Mouse (Mus musculus) adrenal gland, adult 2 months (tissue): ENCODE measurements around the gene F10. TPM values are rescaled to one million over a fixed set of nuclear protein-coding genes. Genes with fewer than 3 reads are reported as not detected.

Experiments
- DNase-seq: peaks from one replicate; pipeline ENCODE4 v3.0.0; 2021
- long read RNA-seq: library from polyadenylated mRNA; stranded (forward); transcript quantifications from one replicate; pipeline ENCODE4 v2.0.0, GENCODE M21; 2021
- polyA plus RNA-seq: library from polyadenylated mRNA; depleted of rRNA; stranded (reverse); fragments of >200 nt; gene quantifications from 2 replicates; pipeline ENCODE4 v1.2.3, GENCODE M21; 2012; rRNA removed
- total RNA-seq, 2 experiments: library from RNA; stranded (reverse); gene quantifications; 2 replicates each; pipeline ENCODE4 v1.2.3; 2021

Gene F10
- total RNA-seq (1 to 10 TPM in 1 of 2 experiments, under 1 TPM in 1; 0.66 to 4.1 TPM), polyA plus RNA-seq (0.17 and 0.52 TPM in 2 replicates)
- long read RNA-seq = 0 reads

GRCm38 (mm10) chr8:13037015-13037414 lies at the start of gene F10:
Gene F10, plus strand, starts transcription at chr8:13037308.
- no peak for DNase-seq

GRCm38 (mm10) chr8:12987571-12987970 lies 49.5 kb upstream of the F10 start:
- no peak for DNase-seq

- no peak for DNase-seq
Measured at GRCm38 (mm10) chr8:12988722-12989430, 48.2 kb upstream of the F10 start.

- no peak for DNase-seq
Measured at GRCm38 (mm10) chr8:12991411-12991810, 45.7 kb upstream of the F10 start.

GRCm38 (mm10) chr8:12994468-12994867 lies 42.6 kb upstream of the F10 start:
- no peak for DNase-seq

- DNase-seq = peak; percentile 48
Measured at GRCm38 (mm10) chr8:12995481-12995880, 41.6 kb upstream of the F10 start.

- DNase-seq = no peak
Measured at GRCm38 (mm10) chr8:12996831-12997275, 40.3 kb upstream of the F10 start.

- no peak for DNase-seq
Measured at GRCm38 (mm10) chr8:12998331-12998730, 38.8 kb upstream of the F10 start.

GRCm38 (mm10) chr8:12999793-13000192 lies 37.3 kb upstream of the F10 start:
- peak; percentile 17 for DNase-seq

- no peak for DNase-seq
Measured at GRCm38 (mm10) chr8:13007458-13007857, 29.6 kb upstream of the F10 start.

GRCm38 (mm10) chr8:13010313-13010712 lies 26.8 kb upstream of the F10 start:
- DNase-seq = no peak

GRCm38 (mm10) chr8:13019560-13019959 lies 17.5 kb upstream of the F10 start:
- DNase-seq = no peak

GRCm38 (mm10) chr8:13021830-13022229 lies 15.3 kb upstream of the F10 start:
- DNase-seq = no peak

GRCm38 (mm10) chr8:13025487-13026224 lies 11.5 kb upstream of the F10 start, which contains the start of gene F7:
Gene F7, plus strand, starts transcription at chr8:13026034.
- peak; percentile 43 for DNase-seq

GRCm38 (mm10) chr8:13027615-13028014 lies 9.5 kb upstream of the F10 start:
- DNase-seq = no peak

GRCm38 (mm10) chr8:13028482-13028881 lies 8.6 kb upstream of the F10 start:
- DNase-seq = no peak

- DNase-seq = no peak
Measured at GRCm38 (mm10) chr8:13036346-13036812, 729 bp upstream of the F10 start.

- DNase-seq = peak; percentile 49
Measured at GRCm38 (mm10) chr8:13037569-13037968, 461 bp downstream of the F10 start.

- DNase-seq = no peak
Measured at GRCm38 (mm10) chr8:13039054-13039453, 1.9 kb downstream of the F10 start.

GRCm38 (mm10) chr8:13041459-13041858 lies 4.4 kb downstream of the F10 start:
- DNase-seq = no peak

GRCm38 (mm10) chr8:13047652-13048051 lies 10.5 kb downstream of the F10 start:
- no peak for DNase-seq

GRCm38 (mm10) chr8:13050550-13050949 lies 13.4 kb downstream of the F10 start:
- DNase-seq = no peak

- peak; percentile 15 for DNase-seq
Measured at GRCm38 (mm10) chr8:13057351-13057750, 20.2 kb downstream of the F10 start.
